Mouse (Mus musculus) MEL (cell line): ENCODE measurements around the gene Nmd3. TPM values are rescaled to one million over a fixed set of nuclear protein-coding genes. Genes with fewer than 3 reads are reported as not detected.

Source experiments
- DNase-seq: peaks from one replicate; pipeline ENCODE4 v3.0.0; 2011; ENCODE audit warnings: low read depth, low spot score
- H3K27ac ChIP-seq: 2 replicates; pipeline ENCODE4 v1.5.1; 2012; ENCODE audit warnings: low read depth, mild to moderate bottlenecking, control low read depth, low read length, moderate library complexity; ENCODE audit not compliant: control insufficient read depth
- H3K27me3 ChIP-seq, 2 experiments: fragments of 150-350 bp in 1 of 2; sonication (generic) in 1 of 2; 2 replicates each; pipeline ENCODE4 v1.6.1; 2012; ENCODE audit warnings: low read length in 2 of 2, mild to moderate bottlenecking in 2 of 2, improper control_type of control experiment in 1 of 2, moderate library complexity in 1 of 2; ENCODE audit not compliant: insufficient read depth in 2 of 2, control insufficient read depth in 1 of 2
- H3K36me3 ChIP-seq, 2 experiments: 2 replicates each; pipeline ENCODE4 v1.6.1; 2012 to 2014; ENCODE audit warnings: low read length in 2 of 2, improper control_type of control experiment in 1 of 2, inconsistent platforms in 1 of 2, mild to moderate bottlenecking in 1 of 2; ENCODE audit not compliant: insufficient read depth in 2 of 2, control insufficient read depth in 1 of 2
- H3K4me1 ChIP-seq, 2 experiments: fragments of 150-350 bp in 1 of 2; sonication (generic) in 1 of 2; 2 replicates each; pipeline ENCODE4 v1.6.1; 2012; ENCODE audit warnings: low read length in 2 of 2, improper control_type of control experiment in 1 of 2, mild to moderate bottlenecking in 1 of 2; ENCODE audit not compliant: insufficient read depth in 2 of 2, control insufficient read depth in 1 of 2
- H3K4me3 ChIP-seq, 2 experiments: fragments of 150-350 bp in 1 of 2; sonication (generic) in 1 of 2; 2 replicates each; pipeline ENCODE4 v1.5.1; 2012; ENCODE audit warnings: low read depth in 2 of 2, low read length in 2 of 2, mild to moderate bottlenecking in 2 of 2, moderate library complexity in 2 of 2, control low read depth in 1 of 2, improper control_type of control experiment in 1 of 2; ENCODE audit not compliant: control insufficient read depth in 1 of 2, insufficient read depth in 1 of 2
- H3K79me2 ChIP-seq: 2 replicates; pipeline ENCODE4 v1.6.1; 2012; ENCODE audit warnings: mild to moderate bottlenecking, low read length, moderate library complexity; ENCODE audit not compliant: control insufficient read depth, poor library complexity, insufficient read depth
- H3K9ac ChIP-seq: 2 replicates; pipeline ENCODE4 v1.6.1; 2012; ENCODE audit warnings: low read depth, mild to moderate bottlenecking, control low read depth, low read length, moderate library complexity; ENCODE audit not compliant: control insufficient read depth, poor library complexity, severe bottlenecking
- H3K9me3 ChIP-seq: fragments of 150-350 bp; sonication (generic); replicated peaks from 2 replicates; pipeline ENCODE4 v1.6.1; 2012; ENCODE audit warnings: mild to moderate bottlenecking, low read length, improper control_type of control experiment, moderate library complexity; ENCODE audit not compliant: insufficient read depth
- CHD1 ChIP-seq: IDR thresholded peaks from 2 replicates; pipeline ENCODE4 v1.6.1; 2012; ENCODE audit warnings: low read depth, mild to moderate bottlenecking, inconsistent platforms, low read length, improper control_type of control experiment
- CTCF ChIP-seq, 3 experiments: IDR thresholded peaks in 2 of 3; conservative IDR thresholded peaks in 1 of 3; 2 replicates each; pipeline ENCODE4 v1.5.1; 2011 to 2012; ENCODE audit warnings: low read length in 3 of 3, low read depth in 2 of 3, mild to moderate bottlenecking in 2 of 3, improper control_type of control experiment in 1 of 3, inconsistent platforms in 1 of 3, mixed read lengths in 1 of 3, moderate library complexity in 1 of 3; ENCODE audit not compliant: control insufficient read depth in 1 of 3, insufficient read depth in 1 of 3, poor library complexity in 1 of 3, severe bottlenecking in 1 of 3
- E2F4 ChIP-seq: IDR thresholded peaks from 2 replicates; pipeline ENCODE4 v1.6.1; 2011; ENCODE audit warnings: low read depth, low read length, improper control_type of control experiment, borderline replicate concordance
- EP300 ChIP-seq, 2 experiments: IDR thresholded peaks; 2 replicates each; pipeline ENCODE4 v1.6.1; 2011; ENCODE audit warnings: improper control_type of control experiment in 2 of 2, low read length in 2 of 2, low read depth in 1 of 2, mild to moderate bottlenecking in 1 of 2
- ETS1 ChIP-seq: IDR thresholded peaks from 2 replicates; pipeline ENCODE4 v1.6.1; 2012; ENCODE audit warnings: low read depth, mild to moderate bottlenecking, inconsistent platforms, low read length, improper control_type of control experiment, moderate library complexity
- GATA1 ChIP-seq: IDR thresholded peaks from 2 replicates; pipeline ENCODE4 v1.6.1; 2011; ENCODE audit warnings: low read depth, low read length, improper control_type of control experiment
- HCFC1 ChIP-seq: IDR thresholded peaks from 2 replicates; pipeline ENCODE4 v1.6.1; 2012; ENCODE audit warnings: low read depth, mild to moderate bottlenecking, inconsistent platforms, low read length, improper control_type of control experiment, moderate library complexity
- JUND ChIP-seq: IDR thresholded peaks from 2 replicates; pipeline ENCODE4 v1.6.1; 2011; ENCODE audit warnings: low read depth, mild to moderate bottlenecking, improper control_type of control experiment, low read length
- MAFK ChIP-seq: IDR thresholded peaks from 2 replicates; pipeline ENCODE4 v1.6.1; 2011; ENCODE audit warnings: low read depth, mild to moderate bottlenecking, low read length, improper control_type of control experiment, borderline replicate concordance
- MAZ ChIP-seq: IDR thresholded peaks from 2 replicates; pipeline ENCODE4 v1.6.1; 2012; ENCODE audit warnings: low read depth, mild to moderate bottlenecking, inconsistent platforms, low read length, improper control_type of control experiment
- MEF2A ChIP-seq: IDR thresholded peaks from 2 replicates; pipeline ENCODE4 v1.6.1; 2014; ENCODE audit warnings: low read depth, mild to moderate bottlenecking, inconsistent platforms, low read length, improper control_type of control experiment; ENCODE audit not compliant: poor library complexity, insufficient replicate concordance, severe bottlenecking; ENCODE audit errors: extremely low read depth
- MXI1 ChIP-seq: IDR thresholded peaks from 2 replicates; pipeline ENCODE4 v1.6.1; 2011; ENCODE audit warnings: mild to moderate bottlenecking, low read depth, low read length, improper control_type of control experiment
- MYC ChIP-seq: IDR thresholded peaks from 2 replicates; pipeline ENCODE4 v1.6.1; 2011; ENCODE audit warnings: low read depth, mild to moderate bottlenecking, low read length, improper control_type of control experiment, moderate library complexity
- POLR2A ChIP-seq, 2 experiments: IDR thresholded peaks; 2 replicates each; pipeline ENCODE4 v1.6.1; 2011 to 2012; ENCODE audit warnings: low read length in 2 of 2, mild to moderate bottlenecking in 2 of 2, control low read depth in 1 of 2, improper control_type of control experiment in 1 of 2, low read depth in 1 of 2, moderate library complexity in 1 of 2; ENCODE audit not compliant: control insufficient read depth in 1 of 2, insufficient read depth in 1 of 2, poor library complexity in 1 of 2
- RAD21 ChIP-seq: IDR thresholded peaks from 2 replicates; pipeline ENCODE4 v1.6.1; 2011; ENCODE audit warnings: mild to moderate bottlenecking, low read depth, low read length, improper control_type of control experiment
- SIN3A ChIP-seq: IDR thresholded peaks from 2 replicates; pipeline ENCODE4 v1.6.1; 2012; ENCODE audit warnings: low read length, improper control_type of control experiment, inconsistent platforms
- TBP ChIP-seq: IDR thresholded peaks from 2 replicates; pipeline ENCODE4 v1.8.0; 2011; ENCODE audit warnings: low read depth, low read length, improper control_type of control experiment
- UBTF ChIP-seq: IDR thresholded peaks from 2 replicates; pipeline ENCODE4 v1.6.1; 2012; ENCODE audit warnings: low read depth, mild to moderate bottlenecking, inconsistent platforms, low read length, improper control_type of control experiment, moderate library complexity, borderline replicate concordance; ENCODE audit not compliant: insufficient read depth
- ZKSCAN1 ChIP-seq: IDR thresholded peaks from 2 replicates; pipeline ENCODE4 v1.6.1; 2012; ENCODE audit warnings: low read depth, mild to moderate bottlenecking, inconsistent platforms, low read length, improper control_type of control experiment, moderate library complexity
- ZMIZ1 ChIP-seq: IDR thresholded peaks from 2 replicates; pipeline ENCODE4 v1.6.1; 2012; ENCODE audit warnings: low read depth, mild to moderate bottlenecking, inconsistent platforms, low read length, improper control_type of control experiment, moderate library complexity
- polyA plus RNA-seq, 2 experiments: library from polyadenylated mRNA; stranded (reverse) in 1 of 2; unstranded in 1 of 2; fragments of >175 nt in 1 of 2; fragments of >200 nt in 1 of 2; gene quantifications; 2 replicates each; pipeline versions ENCODE4 v1.2.1 to v1.2.4; 2012; ENCODE audit warnings: low replicate concordance in 2 of 2, low read depth in 1 of 2; ENCODE audit not compliant: insufficient read length in 2 of 2, insufficient read depth in 1 of 2, missing spikeins in 1 of 2
- total RNA-seq: library from RNA; depleted of rRNA; stranded (reverse); fragments of 300-350 nt; gene quantifications from 2 replicates; pipeline ENCODE4 v1.2.3, GENCODE M21; 2012

Nmd3 gene
- total and polyA plus RNA-seq, 3 experiments = 189 to 956 (median 218) TPM

DNA sequence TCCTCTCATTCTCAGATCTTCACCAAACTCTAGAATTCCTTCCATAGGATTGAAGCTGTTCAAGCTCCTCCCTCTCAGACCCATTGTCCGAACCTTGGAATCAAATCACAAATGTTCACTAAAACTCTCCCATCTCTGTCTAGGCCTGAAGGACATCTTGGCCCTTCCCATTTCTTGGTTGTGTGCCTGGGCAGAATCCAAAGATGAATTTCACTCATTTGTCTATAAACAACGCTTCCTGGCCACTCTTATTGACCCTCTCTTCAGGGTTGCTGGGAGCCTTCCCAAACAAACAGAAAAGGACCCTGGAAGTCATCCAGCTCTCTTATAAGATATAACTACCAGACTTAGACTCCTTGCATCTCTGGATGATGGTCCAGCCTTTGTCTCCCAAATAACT is 76.2 kb downstream of the Nmd3 start:
- Histone ChIP-seq H3K79me2 (no peaks in the 10 kb centered on the region), H3K27me3 (peaks cover 0 to 2% of the 10 kb centered on the region in 2 experiments; a peak in 2 of 4 replicates), H3K36me3 (no peaks in the 10 kb centered on the region), H3K4me1 (no peaks in the 10 kb centered on the region), H3K4me3 (no peak overlapping the region), H3K9me3 (no peaks in the 10 kb centered on the region), H3K27ac (no peak overlapping the region), H3K9ac (no peak overlapping the region)
- DNase-seq = no peak
- TF ChIP-seq HCFC1 = no peak
- TF ChIP-seq TBP = no peak
- no peak for TF ChIP-seq SIN3A
- TF ChIP-seq E2F4 = no peak
- no peak for TF ChIP-seq MXI1
- TF ChIP-seq MAZ = no peak
- TF ChIP-seq GATA1 = no peak
- no peak for TF ChIP-seq ZKSCAN1
- no peak for TF ChIP-seq MYC
- TF ChIP-seq ZMIZ1 = no peak
- no peak for TF ChIP-seq ETS1
- TF ChIP-seq JUND = no peak
- no peak for TF ChIP-seq CTCF (IDR thresholded peaks at IDR 0.05 in 2 of 3, conservative IDR thresholded peaks at IDR 0.05 in 1 of 3; ENCODE audit: control insufficient read depth in 1 of 3, insufficient read depth in 1 of 3, low read depth in 2 of 3, low read length in 3 of 3, poor library complexity in 1 of 3, severe bottlenecking in 1 of 3)
- TF ChIP-seq CHD1 = no peak
- TF ChIP-seq MAFK = no peak
- no peak for TF ChIP-seq UBTF
- TF ChIP-seq MEF2A = no peak
- no peak for TF ChIP-seq RAD21

DNA sequence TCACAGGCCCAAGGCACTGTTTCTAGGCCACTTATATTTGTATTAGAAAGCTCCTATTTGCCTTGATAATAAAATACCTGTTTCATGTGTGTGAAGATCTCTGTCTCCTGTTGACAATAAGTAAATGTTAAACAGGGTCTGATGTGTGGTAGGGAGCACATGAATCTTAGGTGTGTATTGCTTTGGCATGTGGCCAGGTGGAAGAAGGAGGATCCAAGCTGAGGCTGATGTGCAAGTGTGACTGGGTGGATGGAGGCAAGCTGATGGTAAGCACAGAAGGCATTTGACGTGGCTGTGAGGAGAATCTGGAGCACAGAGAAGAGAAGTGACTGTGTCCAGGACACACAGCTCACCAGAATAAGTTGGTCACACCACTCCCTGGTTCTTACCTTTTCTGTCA is 77.3 kb downstream of the Nmd3 start:
- no peak for DNase-seq
- Histone ChIP-seq H3K36me3 (no peaks in the 10 kb centered on the region), H3K27me3 (peaks cover 0 to 2% of the 10 kb centered on the region in 2 experiments; a peak in 2 of 4 replicates), H3K79me2 (no peaks in the 10 kb centered on the region), H3K4me3 (no peak overlapping the region), H3K9me3 (no peaks in the 10 kb centered on the region), H3K9ac (no peak overlapping the region), H3K27ac (no peak overlapping the region), H3K4me1 (no peaks in the 10 kb centered on the region)
- TF ChIP-seq MXI1 = no peak
- TF ChIP-seq POLR2A (IDR thresholded peaks at IDR 0.05; ENCODE audit: control insufficient read depth in 1 of 2, insufficient read depth in 1 of 2, low read depth in 1 of 2, low read length in 2 of 2, poor library complexity in 1 of 2) = no peak
- TF ChIP-seq EP300 (IDR thresholded peaks at IDR 0.05; ENCODE audit: low read depth in 1 of 2, low read length in 2 of 2) = no peak
